Mouse (Mus musculus): Measurements from ENCODE around the gene Hdac6. TPM values are rescaled to one million over a fixed set of nuclear protein-coding genes. Genes with fewer than 3 reads are reported as not detected.

The Hdac6 gene
- polyA plus RNA-seq (2014; fragmentation: Nextera tagmentation; extraction: Ambion mirVana), result 21.1 and 22.5 TPM in 2 replicates

- Histone ChIP-seq H3K4me3 (ENCODE audit: low read depth, low read length) (peak within 1 kb of the TSS; percentile 52), H3K4me2 (peak within 1 kb of the TSS; percentile 72), H3K36me3 (ENCODE audit: control insufficient read depth, insufficient read depth, low read length) (no peaks in the 10 kb centered on the region), H3K9me3 (ENCODE audit: control insufficient read depth, low read length) (no peaks in the 10 kb centered on the region), H3K9ac (ENCODE audit: low read depth, low read length) (peak within 1 kb of the TSS; percentile 63), H3K27me3 (replicated peaks; ENCODE audit: control insufficient read depth, insufficient read depth, low read length) (no peaks in the 10 kb centered on the region), H3K4me1 (replicated peaks; ENCODE audit: control insufficient read depth, insufficient read depth, low read length) (no peaks in the 10 kb centered on the region; the same call in 1 of the 2 replicates), H3K27ac (ENCODE audit: low read depth, low read length) (no peak within 1 kb of the TSS)
- 11% methylated on average over 35 of the region's 37 CpGs for WGBS
- no peak for DNase-seq (ENCODE audit: low spot score)
- no peak for ATAC-seq (replicated peaks; ENCODE audit: low FRiP score)
Measured at GRCm38 (mm10) chrX:7947108-7947899, at the start of gene Hdac6. TSS of gene Hdac6 (minus strand) at chrX:7947889.

GRCm38 (mm10) chrX:7993068-7993735 lies 45.5 kb upstream of the Hdac6 start:
- H3K27ac ChIP-seq (ENCODE audit: low read depth, low read length), result peak overlapping the region; percentile 92
- no peaks in the 10 kb centered on the region for H3K9me3 ChIP-seq (ENCODE audit: control insufficient read depth, low read length)
- H3K4me1 ChIP-seq (replicated peaks; ENCODE audit: control insufficient read depth, insufficient read depth, low read length), result peaks cover 3% of the 10 kb centered on the region; the same call in 1 of the 2 replicates
- H3K4me3 ChIP-seq (ENCODE audit: low read depth, low read length), result no peak overlapping the region
- H3K36me3 ChIP-seq (ENCODE audit: control insufficient read depth, insufficient read depth, low read length), result no peaks in the 10 kb centered on the region
- 39% methylated on average over 10 of the region's 10 CpGs for WGBS
- peak overlapping the region; percentile 46; the same call in 1 of the 2 replicates for H3K9ac ChIP-seq (ENCODE audit: low read depth, low read length)
- no peaks in the 10 kb centered on the region for H3K27me3 ChIP-seq (replicated peaks; ENCODE audit: control insufficient read depth, insufficient read depth, low read length)
- DNase-seq (ENCODE audit: low spot score) (no peak), ATAC-seq (replicated peaks; ENCODE audit: low FRiP score) (peak; percentile 95)
- H3K4me2 ChIP-seq, result peak overlapping the region; percentile 50

GRCm38 (mm10) chrX:7992379-7993067 lies 44.8 kb upstream of the Hdac6 start:
- peak; percentile 81 for ATAC-seq (replicated peaks; ENCODE audit: low FRiP score)

GRCm38 (mm10) chrX:7981368-7981767 lies 33.7 kb upstream of the Hdac6 start:
- DNase-seq (ENCODE audit: low spot score) (no peak), ATAC-seq (replicated peaks; ENCODE audit: low FRiP score) (no peak)
- H3K27me3 ChIP-seq (replicated peaks; ENCODE audit: control insufficient read depth, insufficient read depth, low read length), result no peaks in the 10 kb centered on the region
- no peak overlapping the region for H3K4me3 ChIP-seq (ENCODE audit: low read depth, low read length)
- H3K36me3 ChIP-seq (ENCODE audit: control insufficient read depth, insufficient read depth, low read length), result no peaks in the 10 kb centered on the region
- no peak overlapping the region for H3K27ac ChIP-seq (ENCODE audit: low read depth, low read length)
- WGBS, result 72% methylated on average over 7 of the region's 7 CpGs
- no peaks in the 10 kb centered on the region for H3K4me1 ChIP-seq (replicated peaks; ENCODE audit: control insufficient read depth, insufficient read depth, low read length)
- H3K9ac ChIP-seq (ENCODE audit: low read depth, low read length), result no peak overlapping the region
- no peak overlapping the region for H3K4me2 ChIP-seq
- H3K9me3 ChIP-seq (ENCODE audit: control insufficient read depth, low read length), result no peaks in the 10 kb centered on the region

More at GRCm38 (mm10) chrX:7992379-7993067, 44.8 kb upstream of the Hdac6 start:
- H3K27ac ChIP-seq (ENCODE audit: low read depth, low read length), result peak overlapping the region; percentile 92
- peak overlapping the region; percentile 37 for H3K9ac ChIP-seq (ENCODE audit: low read depth, low read length)
- 52% methylated on average over 8 of the region's 8 CpGs for WGBS
- no peak for DNase-seq (ENCODE audit: low spot score)
- no peaks in the 10 kb centered on the region for H3K9me3 ChIP-seq (ENCODE audit: control insufficient read depth, low read length)
- no peak overlapping the region for H3K4me3 ChIP-seq (ENCODE audit: low read depth, low read length)
- H3K4me2 ChIP-seq, result peak overlapping the region; percentile 50
- no peaks in the 10 kb centered on the region for H3K36me3 ChIP-seq (ENCODE audit: control insufficient read depth, insufficient read depth, low read length)
- no peaks in the 10 kb centered on the region for H3K27me3 ChIP-seq (replicated peaks; ENCODE audit: control insufficient read depth, insufficient read depth, low read length)
- H3K4me1 ChIP-seq (replicated peaks; ENCODE audit: control insufficient read depth, insufficient read depth, low read length), result peaks cover 3% of the 10 kb centered on the region; the same call in 1 of the 2 replicates

GRCm38 (mm10) chrX:7977892-7978291 lies 30.2 kb upstream of the Hdac6 start, which contains the start of gene Gata1:
TSS of gene Gata1 (minus strand) at chrX:7978071.
- Histone ChIP-seq H3K9me3 (ENCODE audit: control insufficient read depth, low read length) (no peaks in the 10 kb centered on the region), H3K27me3 (replicated peaks; ENCODE audit: control insufficient read depth, insufficient read depth, low read length) (no peaks in the 10 kb centered on the region), H3K36me3 (ENCODE audit: control insufficient read depth, insufficient read depth, low read length) (no peaks in the 10 kb centered on the region), H3K4me1 (replicated peaks; ENCODE audit: control insufficient read depth, insufficient read depth, low read length) (no peaks in the 10 kb centered on the region), H3K9ac (ENCODE audit: low read depth, low read length) (no peak within 1 kb of the TSS), H3K4me3 (ENCODE audit: low read depth, low read length) (no peak within 1 kb of the TSS), H3K27ac (ENCODE audit: low read depth, low read length) (no peak within 1 kb of the TSS), H3K4me2 (no peak within 1 kb of the TSS)
- whole genome bisulfite sequencing, result 93% methylated on average over 11 of the region's 11 CpGs
- ATAC-seq (replicated peaks; ENCODE audit: low FRiP score), result no peak
- DNase-seq (ENCODE audit: low spot score), result no peak

GRCm38 (mm10) chrX:7971292-7971691 lies 23.6 kb upstream of the Hdac6 start:
- H3K4me1 ChIP-seq (replicated peaks; ENCODE audit: control insufficient read depth, insufficient read depth, low read length), result peaks cover 10% of the 10 kb centered on the region
- peak overlapping the region; percentile 34; the same call in 1 of the 2 replicates for H3K9ac ChIP-seq (ENCODE audit: low read depth, low read length)
- no peaks in the 10 kb centered on the region for H3K9me3 ChIP-seq (ENCODE audit: control insufficient read depth, low read length)
- H3K36me3 ChIP-seq (ENCODE audit: control insufficient read depth, insufficient read depth, low read length), result no peaks in the 10 kb centered on the region
- DNase-seq (ENCODE audit: low spot score) (peak; percentile 67), ATAC-seq (replicated peaks; ENCODE audit: low FRiP score) (peak; percentile 86)
- WGBS, result 29% methylated on average over 4 of the region's 4 CpGs
- H3K27ac ChIP-seq (ENCODE audit: low read depth, low read length), result peak overlapping the region; percentile 85
- H3K27me3 ChIP-seq (replicated peaks; ENCODE audit: control insufficient read depth, insufficient read depth, low read length), result no peaks in the 10 kb centered on the region
- no peak overlapping the region for H3K4me3 ChIP-seq (ENCODE audit: low read depth, low read length)
- peak overlapping the region; percentile 54 for H3K4me2 ChIP-seq

- Histone ChIP-seq H3K4me3 (ENCODE audit: low read depth, low read length) (peak overlapping the region; percentile 27), H3K27me3 (replicated peaks; ENCODE audit: control insufficient read depth, insufficient read depth, low read length) (no peaks in the 10 kb centered on the region), H3K27ac (ENCODE audit: low read depth, low read length) (peak overlapping the region; percentile 80), H3K4me1 (replicated peaks; ENCODE audit: control insufficient read depth, insufficient read depth, low read length) (peaks cover 10% of the 10 kb centered on the region), H3K4me2 (peak overlapping the region; percentile 64), H3K9me3 (ENCODE audit: control insufficient read depth, low read length) (no peaks in the 10 kb centered on the region), H3K36me3 (ENCODE audit: control insufficient read depth, insufficient read depth, low read length) (no peaks in the 10 kb centered on the region), H3K9ac (ENCODE audit: low read depth, low read length) (peak overlapping the region; percentile 57)
- no peak for ATAC-seq (replicated peaks; ENCODE audit: low FRiP score)
- 73% methylated on average over 3 of the region's 3 CpGs for WGBS
- DNase-seq (ENCODE audit: low spot score), result no peak
Measured at GRCm38 (mm10) chrX:7968899-7969298, 21.2 kb upstream of the Hdac6 start.

- Histone ChIP-seq H3K4me2 (peak overlapping the region; percentile 62), H3K36me3 (ENCODE audit: control insufficient read depth, insufficient read depth, low read length) (no peaks in the 10 kb centered on the region), H3K9me3 (ENCODE audit: control insufficient read depth, low read length) (no peaks in the 10 kb centered on the region), H3K4me3 (ENCODE audit: low read depth, low read length) (peak overlapping the region; percentile 45), H3K9ac (ENCODE audit: low read depth, low read length) (peak overlapping the region; percentile 75), H3K4me1 (replicated peaks; ENCODE audit: control insufficient read depth, insufficient read depth, low read length) (peaks cover 10% of the 10 kb centered on the region), H3K27ac (ENCODE audit: low read depth, low read length) (peak overlapping the region; percentile 77), H3K27me3 (replicated peaks; ENCODE audit: control insufficient read depth, insufficient read depth, low read length) (no peaks in the 10 kb centered on the region)
- ATAC-seq (replicated peaks; ENCODE audit: low FRiP score) (peak; percentile 85), DNase-seq (ENCODE audit: low spot score) (no peak)
- WGBS, result 42% methylated on average over 8 of the region's 8 CpGs
Measured at GRCm38 (mm10) chrX:7968226-7968625, 20.5 kb upstream of the Hdac6 start.

All from liver, embryonic 11.5 days (tissue).